Mouse (Mus musculus): ENCODE measurements around the gene D11Wsu47e.

- TF ChIP-seq CTCF (IDR thresholded peaks at IDR 0.05; ENCODE audit: low read depth, low read length) (no peak), POLR2A (IDR thresholded peaks at IDR 0.05; ENCODE audit: insufficient read depth, low read length) (no peak), EP300 (IDR thresholded peaks at IDR 0.05; ENCODE audit: insufficient read depth, low read depth, low read length) (no peak)
Measured at GRCm38 (mm10) chr11:113648690-113649352, 35.4 kb upstream of the D11Wsu47e start, which contains the start of gene Cog1.
